Mouse (Mus musculus) hindlimb bud, embryonic 11.5 days (tissue): ENCODE results near the gene Limk1.

Experiments
- DNase-seq: peaks from one replicate; pipeline ENCODE4 v3.0.0-alpha.2; 2012; ENCODE audit warnings: low read depth, low spot score; ENCODE audit errors: extremely low spot score

Gene Limk1

GRCm38 (mm10) chr5:134637820-134638367 lies 50.5 kb downstream of the Limk1 start:
- no peak for DNase-seq

DNA sequence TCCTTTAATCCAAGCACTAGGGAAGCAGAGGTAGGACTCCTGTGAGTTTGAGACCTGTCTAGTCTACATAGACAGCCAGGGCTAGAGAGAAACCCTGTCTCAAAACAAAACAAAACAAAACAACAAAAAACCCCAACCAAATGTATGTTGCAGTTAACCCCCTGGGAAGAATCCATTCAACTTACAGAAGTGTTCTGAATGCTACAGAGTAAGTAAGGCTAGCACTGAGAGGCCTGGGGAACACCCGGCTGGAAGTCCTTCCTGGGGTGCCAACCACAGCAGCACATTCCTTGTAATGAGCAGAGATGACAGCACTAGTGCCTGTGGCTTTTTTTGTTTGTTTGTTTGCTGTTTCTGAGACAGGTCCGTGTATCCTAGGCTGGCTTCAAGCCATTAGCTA lies 55.6 kb downstream of the Limk1 start:
- DNase-seq: no peak

GRCm38 (mm10) chr5:134630835-134631234 lies 57.6 kb downstream of the Limk1 start:
- DNase-seq: no peak

- no peak for DNase-seq
Measured at GRCm38 (mm10) chr5:134629508-134629907, 58.9 kb downstream of the Limk1 start.

DNA sequence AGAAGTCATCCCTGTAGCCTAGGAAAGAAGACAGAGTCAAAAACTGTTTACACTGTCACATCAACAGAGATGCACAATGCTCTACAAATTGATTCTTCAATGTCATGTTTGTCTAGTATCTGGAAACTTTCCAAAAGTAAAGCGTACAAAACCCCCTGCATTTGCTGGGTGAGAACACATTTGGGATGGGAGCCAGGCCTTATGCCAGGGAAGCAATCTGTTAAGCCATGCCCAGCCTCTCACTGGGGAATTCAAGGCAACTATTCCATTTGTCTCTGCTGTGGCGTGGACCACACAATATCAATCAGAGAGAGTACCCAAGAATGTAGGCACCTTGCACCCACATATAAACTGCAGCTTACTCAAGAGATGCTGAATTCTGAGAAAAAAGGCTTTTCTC lies 66.3 kb downstream of the Limk1 start:
- no peak for DNase-seq

DNA sequence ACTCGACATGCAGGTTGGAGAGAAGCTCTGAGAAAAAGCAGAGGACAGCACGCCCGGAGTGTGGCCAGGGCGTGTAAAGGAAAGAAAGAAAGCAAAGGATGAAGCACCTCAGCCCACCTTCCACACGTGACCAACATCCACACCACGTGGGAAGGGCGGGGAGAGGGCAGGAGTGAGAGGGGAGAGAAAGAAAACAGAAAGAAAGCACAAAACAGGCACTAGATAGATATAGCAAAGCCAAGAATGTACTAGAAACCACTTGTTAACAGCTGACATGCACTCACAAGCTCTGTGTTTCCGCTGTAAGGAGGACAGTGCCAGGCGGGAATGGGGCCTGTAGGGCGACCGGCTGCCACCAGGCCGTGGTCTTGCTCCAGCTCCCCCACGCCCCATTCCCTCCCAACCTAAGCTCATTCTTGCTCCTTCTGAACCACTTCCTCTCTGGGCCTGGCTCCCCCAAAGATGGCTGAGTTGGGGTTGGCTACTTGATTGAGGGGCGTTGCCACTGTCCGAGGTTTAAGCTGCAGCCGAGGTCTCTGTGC lies 67.2 kb downstream of the Limk1 start:
- DNase-seq: no peak

DNA sequence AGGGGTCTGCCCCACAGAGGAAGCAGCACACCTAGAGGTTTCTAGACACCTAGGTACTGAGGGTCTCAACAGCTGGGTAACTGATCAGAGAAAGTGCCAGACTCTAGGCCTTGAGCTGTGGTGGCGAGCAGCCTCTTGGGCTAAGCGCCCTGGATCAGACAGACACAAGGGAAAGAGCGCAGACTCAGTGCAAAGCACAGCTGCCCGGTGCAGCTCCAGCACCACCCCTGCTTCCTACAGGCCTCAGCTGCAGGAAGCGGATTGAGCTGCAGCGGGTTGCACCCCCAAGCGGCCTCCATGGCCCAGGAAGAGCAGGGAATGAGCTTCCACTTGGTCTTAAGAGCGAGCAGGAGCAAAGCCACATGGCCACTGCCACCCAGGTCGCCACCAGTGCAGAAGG lies 67.9 kb downstream of the Limk1 start:
- DNase-seq: no peak

DNA sequence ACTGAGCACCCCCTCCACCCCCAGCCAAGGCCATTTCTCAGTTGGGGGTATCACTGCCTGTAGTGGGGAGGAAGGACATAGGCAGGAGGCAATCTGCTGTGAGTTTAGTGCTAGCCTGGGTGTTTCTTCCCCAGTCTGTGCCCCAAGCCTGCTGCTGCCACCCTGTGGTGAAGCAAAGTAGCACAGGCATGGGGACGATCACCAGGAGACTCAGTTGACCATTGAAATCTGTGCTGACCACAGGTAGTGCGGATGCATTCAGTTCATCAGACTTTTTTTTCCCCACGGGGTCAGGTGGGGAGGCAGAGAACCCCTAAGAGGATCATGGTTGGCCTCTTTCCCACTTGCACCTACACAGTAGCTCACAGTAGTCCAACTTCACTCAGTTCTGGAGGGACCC lies 71.3 kb downstream of the Limk1 start:
- no peak for DNase-seq

- no peak for DNase-seq
Measured at GRCm38 (mm10) chr5:134615780-134616179, 72.6 kb downstream of the Limk1 start.

GRCm38 (mm10) chr5:134615380-134615779 lies 73.0 kb downstream of the Limk1 start:
- DNase-seq: no peak

DNA sequence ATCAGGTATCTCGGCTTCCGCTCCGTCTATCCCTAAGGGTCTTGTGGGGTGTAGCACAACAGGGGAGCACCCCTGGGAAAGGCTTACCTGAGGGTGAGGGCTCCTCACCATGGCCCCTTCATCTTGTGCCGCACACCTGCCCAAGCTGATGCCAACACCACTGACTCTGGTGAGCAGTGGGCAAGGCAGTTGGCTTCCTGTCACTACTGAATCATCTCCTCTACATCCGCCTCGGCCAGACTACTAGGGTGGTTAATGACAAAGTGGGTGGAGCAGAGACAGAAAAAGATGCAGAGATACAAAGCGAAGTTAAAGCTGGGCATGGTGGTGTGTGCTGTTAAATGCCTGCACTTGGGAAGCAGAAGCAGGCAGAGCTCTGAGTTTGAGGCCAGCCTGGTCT lies 73.6 kb downstream of the Limk1 start, which contains the start of gene Lat2:
Lat2 (minus strand) TSS at position 224 of the 400 bp plus-strand sequence.
- DNase-seq: no peak

GRCm38 (mm10) chr5:134614296-134614695 lies 74.1 kb downstream of the Limk1 start:
- no peak for DNase-seq

DNA sequence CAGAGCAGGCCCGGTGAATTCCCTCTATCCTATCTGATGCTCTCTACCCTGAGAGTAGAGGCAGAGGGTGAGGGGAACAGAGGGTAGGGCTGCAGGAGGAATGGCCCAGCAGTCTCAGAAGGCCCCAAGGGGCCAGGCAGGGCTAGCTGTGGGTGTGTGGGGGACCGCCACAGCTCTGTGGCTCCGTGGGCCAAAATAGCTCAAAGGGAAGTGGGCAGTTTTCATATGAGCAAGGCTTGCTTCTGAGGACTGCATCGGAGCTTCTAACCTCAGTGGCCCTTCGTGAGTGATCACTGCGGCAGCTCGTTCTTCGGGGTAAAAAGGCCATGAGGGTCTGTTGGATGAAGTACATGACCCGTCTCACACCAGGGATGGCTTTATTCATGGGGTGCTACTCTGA lies 74.7 kb downstream of the Limk1 start:
- no peak for DNase-seq

- DNase-seq: no peak
Measured at GRCm38 (mm10) chr5:134611810-134612521, 76.4 kb downstream of the Limk1 start.

DNA sequence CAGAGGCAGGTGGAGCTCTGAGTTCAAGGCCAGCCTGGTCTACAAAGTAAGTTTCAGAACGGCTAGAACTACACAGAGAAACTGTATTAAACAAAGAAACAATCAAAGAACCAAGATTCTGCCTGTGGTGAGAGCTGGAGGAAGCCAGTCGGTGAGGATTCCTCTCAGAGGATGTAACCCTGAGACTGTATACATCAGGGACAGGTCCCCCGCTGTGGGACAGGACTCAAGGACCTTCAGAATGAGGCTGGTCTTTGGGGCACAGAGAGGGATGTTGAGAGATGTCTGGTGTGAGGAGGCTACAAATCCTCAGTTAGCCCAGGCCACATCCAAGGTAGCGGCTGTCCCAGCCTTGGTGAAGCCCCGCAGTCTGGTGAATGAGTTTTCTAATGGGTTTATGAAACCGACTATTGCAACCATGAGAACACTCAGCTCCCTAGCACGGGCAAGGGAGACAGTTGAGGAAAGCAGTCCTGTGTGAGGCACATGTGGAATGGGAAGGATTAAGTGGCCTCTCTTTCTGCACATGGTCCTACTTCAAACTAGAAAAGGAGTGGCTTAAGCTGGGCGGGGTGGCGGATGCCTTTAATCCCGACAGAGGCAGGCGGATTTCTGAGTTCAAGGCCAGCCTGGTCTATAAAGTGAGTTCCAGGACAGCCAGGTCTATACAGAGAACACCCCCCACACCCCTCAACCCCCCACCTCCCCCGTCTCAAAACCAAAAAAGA lies 78.3 kb downstream of the Limk1 start:
- DNase-seq: no peak

DNA sequence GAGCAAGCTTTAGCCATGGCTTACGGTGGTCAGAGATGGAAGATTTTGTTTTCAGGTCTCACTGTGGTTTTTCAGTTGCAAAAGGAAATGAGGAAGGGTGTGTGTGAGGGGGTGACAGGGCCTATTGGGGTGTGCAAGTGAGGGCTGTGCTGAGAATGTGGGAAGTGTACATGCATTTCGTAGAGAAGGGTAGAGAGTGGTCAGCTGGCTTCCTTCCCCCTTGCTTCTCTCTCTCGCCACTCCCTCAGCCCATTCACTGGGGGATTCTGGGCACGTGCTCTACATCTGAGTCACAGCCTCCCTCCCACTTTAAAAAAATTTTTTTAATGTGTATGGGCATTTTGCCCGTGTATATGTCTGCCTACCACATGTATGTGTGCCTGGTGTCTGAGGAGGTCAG lies 81.3 kb downstream of the Limk1 start:
- DNase-seq: no peak

DNA sequence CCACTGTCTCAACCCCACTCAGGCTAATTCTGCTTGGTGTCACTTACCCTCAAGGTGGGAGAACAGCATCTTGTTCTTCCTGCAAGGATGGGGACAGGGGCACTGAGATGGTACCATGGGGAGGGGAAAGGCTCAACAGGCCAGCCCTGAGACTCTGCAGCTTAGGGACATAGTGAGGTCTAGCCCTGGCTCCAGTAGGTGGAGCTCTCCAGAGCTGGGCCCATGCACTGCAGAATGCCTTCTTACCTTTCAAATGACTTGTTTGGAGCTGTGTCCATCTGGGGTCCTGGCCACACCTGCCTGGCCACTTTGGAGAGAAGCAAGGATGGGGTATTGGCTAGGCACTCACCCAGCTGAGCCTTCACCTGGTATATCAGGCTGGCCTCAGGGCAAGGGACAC lies 82.1 kb downstream of the Limk1 start:
- DNase-seq: no peak
